Comparison of ENCODE assay signal across 31 mouse cellular contexts in the genomic region with DNA sequence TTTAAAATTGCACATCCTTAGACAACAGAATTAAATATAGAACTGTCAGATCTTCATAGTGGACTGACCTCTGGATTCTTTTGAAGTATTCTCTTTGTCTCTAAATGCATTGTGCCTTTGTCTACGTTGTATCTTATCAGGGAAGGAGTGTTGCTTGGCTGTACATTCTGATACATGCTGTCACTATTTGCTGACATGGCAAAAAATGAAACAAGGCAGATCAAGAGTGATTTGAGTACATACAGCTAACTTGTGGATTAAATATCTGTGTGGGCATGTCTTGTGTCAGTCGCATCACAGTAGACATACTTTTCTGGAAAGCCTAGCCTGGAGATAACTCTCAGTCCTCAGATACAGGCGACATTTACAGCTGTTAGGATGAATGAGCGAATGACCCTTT.
"Had no signal": no experiment of that assay in that cellular context is flagged by ENCODE, and none has a peak within 500 bp of the region (broad histone marks: within the 10 kb centered on the region; RNA-seq: fewer than 3 reads in every experiment).

No protein-coding gene starts in this region.

- DNase-seq: left cerebral cortex, postnatal 4 days; liver; liver, embryonic 13.5 days; liver, postnatal 0 days; lung, adult 18-20 months; lung, adult 2 months; lung, embryonic 14.5 days; lung, postnatal 10 days; lung, postnatal 14 days; lung, postnatal 36 days; lung, postnatal 4 days; midbrain, embryonic 14.5 days had no signal

- H3K4me2 ChIP-seq: limb, embryonic 12.5 days; limb, embryonic 13.5 days; limb, embryonic 15.5 days; liver, embryonic 11.5 days; liver, embryonic 12.5 days; liver, embryonic 13.5 days; liver, embryonic 15.5 days; lung, embryonic 14.5 days; lung, embryonic 15.5 days; midbrain, embryonic 11.5 days; midbrain, embryonic 12.5 days; midbrain, embryonic 13.5 days; midbrain, embryonic 15.5 days; neural tube, embryonic 12.5 days had no signal

- H3K9me3 ChIP-seq: limb, embryonic 10.5 days; limb, embryonic 12.5 days; limb, embryonic 13.5 days; limb, embryonic 15.5 days; liver, embryonic 12.5 days; liver, embryonic 13.5 days; liver, embryonic 15.5 days; lung, embryonic 15.5 days; megakaryocyte, embryonic 14.5 days; midbrain, embryonic 12.5 days; midbrain, embryonic 13.5 days; midbrain, embryonic 15.5 days; neural tube, embryonic 12.5 days had no signal

- H3K9ac ChIP-seq: limb, embryonic 12.5 days; limb, embryonic 13.5 days; limb, embryonic 15.5 days; liver, embryonic 12.5 days; liver, embryonic 13.5 days; liver, embryonic 14.5 days; liver, embryonic 15.5 days; liver, postnatal 0 days; lung, embryonic 14.5 days; lung, embryonic 15.5 days; midbrain, embryonic 12.5 days; midbrain, embryonic 13.5 days; midbrain, embryonic 15.5 days; neural tube, embryonic 12.5 days had no signal

- ATAC-seq: liver, embryonic 12.5 days; liver, postnatal 0 days; lung, postnatal 0 days; midbrain, embryonic 13.5 days; midbrain, embryonic 15.5 days; midbrain, embryonic 16.5 days had no signal

- H3K36me3 ChIP-seq: limb, embryonic 10.5 days; liver, embryonic 12.5 days; liver, embryonic 13.5 days; liver, embryonic 15.5 days; lung, embryonic 15.5 days; midbrain, embryonic 12.5 days; midbrain, embryonic 13.5 days; midbrain, embryonic 15.5 days; neural tube, embryonic 12.5 days had no signal

- H3K4me3 ChIP-seq: limb, embryonic 10.5 days; limb, embryonic 12.5 days; limb, embryonic 13.5 days; limb, embryonic 15.5 days; liver, embryonic 12.5 days; liver, embryonic 13.5 days; liver, embryonic 15.5 days; lung, embryonic 15.5 days; megakaryocyte, embryonic 14.5 days; midbrain, embryonic 12.5 days; midbrain, embryonic 13.5 days; midbrain, embryonic 15.5 days; myocyte; neural tube, embryonic 12.5 days had no signal

- H3K27ac ChIP-seq: limb, embryonic 10.5 days; limb, embryonic 12.5 days; limb, embryonic 13.5 days; limb, embryonic 15.5 days; liver, embryonic 12.5 days; liver, embryonic 13.5 days; liver, embryonic 14.5 days; liver, embryonic 15.5 days; lung, embryonic 15.5 days; macrophage; midbrain, embryonic 12.5 days; midbrain, embryonic 13.5 days; midbrain, embryonic 15.5 days; neural tube, embryonic 12.5 days had no signal

- H3K27me3 ChIP-seq: limb, embryonic 12.5 days; limb, embryonic 13.5 days; limb, embryonic 15.5 days; liver, embryonic 12.5 days; liver, embryonic 13.5 days; liver, embryonic 15.5 days; lung, embryonic 15.5 days; megakaryocyte, embryonic 14.5 days; midbrain, embryonic 12.5 days; midbrain, embryonic 13.5 days; midbrain, embryonic 15.5 days; neural tube, embryonic 12.5 days had no signal

- H3K4me1 ChIP-seq: limb, embryonic 10.5 days; limb, embryonic 12.5 days; limb, embryonic 13.5 days; limb, embryonic 15.5 days; liver, embryonic 12.5 days; liver, embryonic 13.5 days; liver, embryonic 15.5 days; lung, embryonic 15.5 days; midbrain, embryonic 12.5 days; midbrain, embryonic 13.5 days; midbrain, embryonic 15.5 days; neural tube, embryonic 12.5 days had no signal
